ENCODE assay signal across 10 mouse cellular contexts in the genomic region with DNA sequence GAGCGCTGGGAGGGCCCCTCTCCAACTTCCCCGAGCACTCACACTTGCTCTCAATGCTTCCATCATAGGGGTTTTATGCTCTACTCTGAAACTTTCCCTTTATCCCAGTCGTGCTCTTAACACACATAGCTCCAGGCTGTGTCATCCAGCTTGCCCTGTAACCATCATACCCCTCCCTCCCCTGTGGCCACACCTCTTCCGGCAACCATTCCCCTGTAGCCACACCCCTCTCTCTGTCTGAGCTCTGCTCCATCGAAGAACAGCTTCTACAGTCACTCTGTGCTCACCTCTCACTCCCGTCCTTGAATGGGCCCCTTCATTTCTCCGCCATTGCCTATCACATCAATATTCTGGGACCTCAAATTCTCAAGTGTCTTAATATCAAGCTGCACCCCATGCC.
DNase-seq lines count a peak whose midpoint lies in the region; ATAC-seq and TF ChIP-seq lines count a peak whose summit lies in the region.
"Had no signal": no experiment of that assay in that cellular context is flagged by ENCODE, and none has a peak within 500 bp of the region (broad histone marks: within the 10 kb centered on the region; RNA-seq: fewer than 3 reads in every experiment).

No protein-coding gene starts in this region.

- no peak overlapping the region for H3K4me3 ChIP-seq in heart, embryonic 12.5 days
- no peak overlapping the region for H3K4me3 ChIP-seq in heart, embryonic 11.5 days (ENCODE audit: low read depth, low read length)
- H3K4me3 ChIP-seq in lung, adult 2 months (replicated peaks; ENCODE audit: extremely low read depth, low read depth, low read length), result no peak overlapping the region
- H3K4me3 ChIP-seq in myocyte, result no peak overlapping the region

- H3K4me2 ChIP-seq in heart, embryonic 12.5 days, result no peak overlapping the region
- H3K4me2 ChIP-seq in heart, embryonic 11.5 days, result no peak overlapping the region
- H3K4me2 ChIP-seq in myocyte (ENCODE audit: low read depth), result peak overlapping the region; percentile 18

- H3K79me2 ChIP-seq in myocyte (ENCODE audit: control insufficient read depth, insufficient read depth), result peaks cover 7% of the 10 kb centered on the region

- no peak for TF ChIP-seq CTCF in lung, adult 2 months (IDR thresholded peaks at IDR 0.05; ENCODE audit: insufficient read depth, low read length)

- H3K27me3 ChIP-seq in heart, embryonic 12.5 days (replicated peaks), result no peaks in the 10 kb centered on the region
- no peaks in the 10 kb centered on the region for H3K27me3 ChIP-seq in heart, embryonic 11.5 days (ENCODE audit: control insufficient read depth, insufficient read depth, low read length)
- H3K27me3 ChIP-seq in myocyte (ENCODE audit: control insufficient read depth, insufficient read depth, insufficient read length), result no peaks in the 10 kb centered on the region

- 0 out of 2 replicates have a peak, but pooled peaks cover 8% of the 10 kb centered on the region for H3K36me3 ChIP-seq in heart, embryonic 12.5 days
- H3K36me3 ChIP-seq in heart, embryonic 11.5 days (ENCODE audit: control insufficient read depth, insufficient read depth, low read length), result no peaks in the 10 kb centered on the region
- H3K36me3 ChIP-seq in myocyte (ENCODE audit: control insufficient read depth, insufficient read depth), result no peaks in the 10 kb centered on the region

- no peaks in the 10 kb centered on the region for H3K9me3 ChIP-seq in heart, embryonic 12.5 days (replicated peaks)
- H3K9me3 ChIP-seq in heart, embryonic 11.5 days (replicated peaks; ENCODE audit: control insufficient read depth, low read length), result no peaks in the 10 kb centered on the region

- H3K27ac ChIP-seq in heart, embryonic 12.5 days (ENCODE audit: poor library complexity, severe bottlenecking), result peak overlapping the region; percentile 60
- no peak overlapping the region for H3K27ac ChIP-seq in heart, embryonic 11.5 days (ENCODE audit: low read depth, low read length)
- H3K27ac ChIP-seq: macrophage had no signal

- peaks cover 62% of the 10 kb centered on the region for H3K4me1 ChIP-seq in heart, embryonic 12.5 days (replicated peaks)
- H3K4me1 ChIP-seq in heart, embryonic 11.5 days (ENCODE audit: control insufficient read depth, insufficient read depth, low read length), result peaks cover 39% of the 10 kb centered on the region
- H3K4me1 ChIP-seq in lung, adult 2 months (ENCODE audit: control insufficient read depth, insufficient read depth, low read length), result peaks cover 3% of the 10 kb centered on the region; the same call in 1 of the 2 replicates

- no peak for TF ChIP-seq POLR2A in lung, adult 2 months (IDR thresholded peaks at IDR 0.05; ENCODE audit: borderline replicate concordance, extremely low read depth, low read depth, low read length)
- no peak for TF ChIP-seq POLR2A in myocyte (IDR thresholded peaks at IDR 0.05; ENCODE audit: insufficient read length, low read depth)

- H3ac ChIP-seq in myocyte (ENCODE audit: control insufficient read depth, insufficient read length), result no peak overlapping the region

- peak; percentile 56; the same call in 1 of the 2 replicates for ATAC-seq in heart, embryonic 12.5 days (ENCODE audit: insufficient number of reproducible peaks, low FRiP score)
- ATAC-seq in heart, embryonic 11.5 days (replicated peaks; ENCODE audit: insufficient number of reproducible peaks, low FRiP score, low TSS enrichment), result no peak

- WGBS in heart, embryonic 12.5 days, result 53% methylated on average over 7 of the region's 7 CpGs
- WGBS in heart, embryonic 11.5 days (ENCODE audit: insufficient replicate concordance), result 51% methylated on average over 7 of the region's 7 CpGs
- 56% methylated on average over 7 of the region's 7 CpGs for WGBS in lung, adult 2 months

- peak; percentile 26 for DNase-seq in lung, postnatal 10 days
- DNase-seq in lung, adult 2 months, result no peak
- peak; percentile 88 for DNase-seq in R1 (ENCODE audit: low read depth, low spot score)
- DNase-seq in thymus, adult 18-20 months, result no peak
- DNase-seq in embryo, embryonic 9.5 days (ENCODE audit: extremely low spot score), result no peak
- DNase-seq: cerebellum, adult 2 months had no signal

- no peak overlapping the region for H3K9ac ChIP-seq in heart, embryonic 12.5 days
- H3K9ac ChIP-seq in heart, embryonic 11.5 days (ENCODE audit: low read depth, low read length), result no peak overlapping the region

TF ChIP-seq in myocyte, 11 proteins besides CTCF, POLR2A, EP300 and RAD21:
- TF ChIP-seq MYOD1 (IDR thresholded peaks at IDR 0.05; ENCODE audit: control insufficient read depth in 1 of 3, insufficient read length in 2 of 3, low read depth in 2 of 3) (no peak), CEBPB (IDR thresholded peaks at IDR 0.05; ENCODE audit: insufficient read depth, poor library complexity, severe bottlenecking) (no peak), MAX (IDR thresholded peaks at IDR 0.05; ENCODE audit: low read depth) (no peak), POLR2AphosphoS2 (IDR thresholded peaks at IDR 0.05; ENCODE audit: insufficient read length, low read depth) (no peak), E2F4 (IDR thresholded peaks at IDR 0.05; ENCODE audit: insufficient read depth) (no peak), TCF12 (IDR thresholded peaks at IDR 0.05; ENCODE audit: insufficient read depth, poor library complexity, severe bottlenecking) (no peak), USF1 (IDR thresholded peaks at IDR 0.05; ENCODE audit: low read depth) (no peak), REST (IDR thresholded peaks at IDR 0.05; ENCODE audit: insufficient read depth, insufficient read length) (no peak), MYOG (IDR thresholded peaks at IDR 0.05; ENCODE audit: control insufficient read depth in 1 of 3, insufficient read depth in 1 of 3, insufficient read length in 2 of 3, low read depth in 2 of 3) (no peak), TCF3 (IDR thresholded peaks at IDR 0.05; ENCODE audit: insufficient read length, low read depth) (no peak), SRF (IDR thresholded peaks at IDR 0.05; ENCODE audit: control insufficient read depth, insufficient read length, low read depth) (no peak)

Comparison
In these comparisons a context has a peak if more than half of its experiments do, and no peak if none do; other contexts are left out.
1. DNase-seq: peak in lung, postnatal 10 days (single experiment) and R1 (single experiment); none in lung, adult 2 months (single experiment), thymus, adult 18-20 months (0 of 2) and embryo, embryonic 9.5 days (single experiment).